Mouse (Mus musculus): ENCODE measurements around the gene Pkd1l2. TPM values are rescaled to one million over a fixed set of nuclear protein-coding genes. Genes with fewer than 3 reads are reported as not detected.
A peak's percentile ranks its signal among the peaks of the same experiment; 100 is the strongest.

Gene Pkd1l2
- polyA plus RNA-seq, 1 experiment from 2014 or later: 0.48 TPM

DNA sequence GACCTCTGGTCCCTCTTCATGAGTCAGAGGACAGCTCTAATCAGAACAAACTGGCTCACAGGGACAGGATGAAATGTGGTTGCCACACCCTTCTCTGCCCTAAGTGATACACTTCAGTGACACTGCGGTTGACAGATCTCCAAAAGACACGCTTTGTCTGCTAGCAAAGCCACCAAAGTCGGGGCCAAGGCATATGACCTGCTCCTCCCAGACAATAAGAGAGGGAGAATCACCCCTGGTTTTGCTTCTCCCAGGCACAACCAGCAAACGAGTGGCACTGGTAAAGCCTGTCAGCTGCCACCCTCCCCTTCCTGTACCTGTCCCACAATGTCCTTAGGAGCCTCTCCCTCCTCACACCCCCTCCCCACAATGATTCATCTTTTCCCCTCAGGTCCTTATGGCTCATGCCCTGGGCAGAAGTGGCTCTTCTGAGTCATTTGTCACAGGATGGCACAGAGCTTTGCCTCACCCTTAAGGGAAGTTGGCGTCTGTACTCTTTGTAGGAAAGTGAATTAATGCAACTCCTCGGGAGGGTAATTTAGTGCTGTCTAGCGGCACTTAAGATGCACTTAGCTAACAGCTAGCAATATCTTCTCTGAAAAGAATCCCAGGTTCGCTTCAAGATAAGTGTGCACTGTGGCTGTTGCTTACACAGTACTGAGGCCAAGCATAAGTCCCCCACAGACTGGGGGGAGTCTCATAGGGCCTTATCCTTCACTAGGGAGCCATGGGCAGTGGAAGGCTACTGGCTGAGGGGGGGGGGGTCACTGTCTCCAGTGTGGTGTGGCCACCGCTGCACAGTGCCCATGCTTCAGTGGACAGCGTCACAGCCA, 7.7 kb downstream of the Pkd1l2 start:
- H3K36me3 ChIP-seq (ENCODE audit: control insufficient read depth, insufficient read depth, low read length): no peaks in the 10 kb centered on the region
- no peak for ATAC-seq (ENCODE audit: insufficient read depth, low FRiP score)
- H3K9ac ChIP-seq (ENCODE audit: low read length): no peak overlapping the region
- H3K4me2 ChIP-seq (ENCODE audit: low read depth, low read length): no peak overlapping the region
- no peak overlapping the region; the same call in 1 of the 2 replicates for H3K27ac ChIP-seq (ENCODE audit: low read length)
- WGBS: 55% methylated on average over 10 of the region's 10 CpGs
- no peaks in the 10 kb centered on the region for H3K4me1 ChIP-seq (ENCODE audit: control insufficient read depth, insufficient read depth, low read length)
- no peak overlapping the region for H3K4me3 ChIP-seq (replicated peaks; ENCODE audit: low read length)
- no peaks in the 10 kb centered on the region for H3K9me3 ChIP-seq (replicated peaks; ENCODE audit: control insufficient read depth, low read length)
- no peaks in the 10 kb centered on the region for H3K27me3 ChIP-seq (ENCODE audit: control insufficient read depth, insufficient read depth, low read length)

- no peak overlapping the region for H3K4me2 ChIP-seq (ENCODE audit: low read depth, low read length)
- H3K9me3 ChIP-seq (replicated peaks; ENCODE audit: control insufficient read depth, low read length): no peaks in the 10 kb centered on the region
- H3K4me3 ChIP-seq (replicated peaks; ENCODE audit: low read length): no peak overlapping the region
- H3K27ac ChIP-seq (ENCODE audit: low read length): no peak overlapping the region
- no peaks in the 10 kb centered on the region for H3K4me1 ChIP-seq (ENCODE audit: control insufficient read depth, insufficient read depth, low read length)
- no peak for ATAC-seq (ENCODE audit: insufficient read depth, low FRiP score)
- no peak overlapping the region for H3K9ac ChIP-seq (ENCODE audit: low read length)
- 80% methylated on average over 1 of the region's 1 CpGs for WGBS
- no peaks in the 10 kb centered on the region for H3K27me3 ChIP-seq (ENCODE audit: control insufficient read depth, insufficient read depth, low read length)
- no peaks in the 10 kb centered on the region for H3K36me3 ChIP-seq (ENCODE audit: control insufficient read depth, insufficient read depth, low read length)
These were observed 12.5 kb downstream of the Pkd1l2 start for GRCm38 (mm10) chr8:117069708-117070107.

- no peak overlapping the region for H3K27ac ChIP-seq (ENCODE audit: low read length)
- no peaks in the 10 kb centered on the region for H3K36me3 ChIP-seq (ENCODE audit: control insufficient read depth, insufficient read depth, low read length)
- WGBS: 75% methylated on average over 13 of the region's 13 CpGs
- no peak overlapping the region for H3K9ac ChIP-seq (ENCODE audit: low read length)
- H3K9me3 ChIP-seq (replicated peaks; ENCODE audit: control insufficient read depth, low read length): no peaks in the 10 kb centered on the region
- H3K4me2 ChIP-seq (ENCODE audit: low read depth, low read length): no peak overlapping the region
- no peaks in the 10 kb centered on the region for H3K27me3 ChIP-seq (ENCODE audit: control insufficient read depth, insufficient read depth, low read length)
- no peak overlapping the region for H3K4me3 ChIP-seq (replicated peaks; ENCODE audit: low read length)
- H3K4me1 ChIP-seq (ENCODE audit: control insufficient read depth, insufficient read depth, low read length): no peaks in the 10 kb centered on the region
- no peak for ATAC-seq (ENCODE audit: insufficient read depth, low FRiP score)
These were observed 14.0 kb downstream of the Pkd1l2 start for GRCm38 (mm10) chr8:117068294-117068693.

GRCm38 (mm10) chr8:117067396-117067795, 14.9 kb downstream of the Pkd1l2 start:
- no peaks in the 10 kb centered on the region for H3K4me1 ChIP-seq (ENCODE audit: control insufficient read depth, insufficient read depth, low read length)
- 86% methylated on average over 11 of the region's 11 CpGs for WGBS
- no peak for ATAC-seq (ENCODE audit: insufficient read depth, low FRiP score)
- H3K27ac ChIP-seq (ENCODE audit: low read length): no peak overlapping the region
- H3K9me3 ChIP-seq (replicated peaks; ENCODE audit: control insufficient read depth, low read length): 0 out of 2 replicates have a peak, but pooled peaks cover 2% of the 10 kb centered on the region
- H3K4me2 ChIP-seq (ENCODE audit: low read depth, low read length): no peak overlapping the region
- no peak overlapping the region for H3K9ac ChIP-seq (ENCODE audit: low read length)
- H3K4me3 ChIP-seq (replicated peaks; ENCODE audit: low read length): no peak overlapping the region
- H3K27me3 ChIP-seq (ENCODE audit: control insufficient read depth, insufficient read depth, low read length): no peaks in the 10 kb centered on the region
- no peaks in the 10 kb centered on the region for H3K36me3 ChIP-seq (ENCODE audit: control insufficient read depth, insufficient read depth, low read length)

DNA sequence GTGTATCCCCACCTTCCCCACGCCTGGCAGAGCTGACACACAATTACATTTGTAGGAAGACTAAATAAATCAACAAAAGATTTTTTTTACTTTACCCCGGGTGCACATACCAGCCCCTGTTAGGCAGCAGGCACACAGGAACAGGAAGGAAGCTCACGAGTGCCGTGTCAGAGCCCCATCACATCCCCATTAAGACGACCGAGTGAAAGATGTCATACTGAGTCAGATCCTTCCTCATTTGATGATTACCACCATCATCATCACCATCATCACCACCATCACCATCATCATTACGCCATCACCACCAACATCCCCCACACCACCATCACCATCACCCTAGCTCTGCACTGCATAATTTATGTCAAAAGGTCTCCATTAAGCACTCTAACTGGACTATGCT, 15.3 kb downstream of the Pkd1l2 start:
- Histone ChIP-seq H3K27me3 (ENCODE audit: control insufficient read depth, insufficient read depth, low read length) (no peaks in the 10 kb centered on the region), H3K36me3 (ENCODE audit: control insufficient read depth, insufficient read depth, low read length) (no peaks in the 10 kb centered on the region), H3K9ac (ENCODE audit: low read length) (no peak overlapping the region), H3K4me1 (ENCODE audit: control insufficient read depth, insufficient read depth, low read length) (no peaks in the 10 kb centered on the region), H3K9me3 (replicated peaks; ENCODE audit: control insufficient read depth, low read length) (0 out of 2 replicates have a peak, but pooled peaks cover 5% of the 10 kb centered on the region), H3K27ac (ENCODE audit: low read length) (no peak overlapping the region), H3K4me2 (ENCODE audit: low read depth, low read length) (no peak overlapping the region), H3K4me3 (replicated peaks; ENCODE audit: low read length) (no peak overlapping the region)
- 73% methylated on average over 7 of the region's 7 CpGs for WGBS
- ATAC-seq (ENCODE audit: insufficient read depth, low FRiP score): no peak

DNA sequence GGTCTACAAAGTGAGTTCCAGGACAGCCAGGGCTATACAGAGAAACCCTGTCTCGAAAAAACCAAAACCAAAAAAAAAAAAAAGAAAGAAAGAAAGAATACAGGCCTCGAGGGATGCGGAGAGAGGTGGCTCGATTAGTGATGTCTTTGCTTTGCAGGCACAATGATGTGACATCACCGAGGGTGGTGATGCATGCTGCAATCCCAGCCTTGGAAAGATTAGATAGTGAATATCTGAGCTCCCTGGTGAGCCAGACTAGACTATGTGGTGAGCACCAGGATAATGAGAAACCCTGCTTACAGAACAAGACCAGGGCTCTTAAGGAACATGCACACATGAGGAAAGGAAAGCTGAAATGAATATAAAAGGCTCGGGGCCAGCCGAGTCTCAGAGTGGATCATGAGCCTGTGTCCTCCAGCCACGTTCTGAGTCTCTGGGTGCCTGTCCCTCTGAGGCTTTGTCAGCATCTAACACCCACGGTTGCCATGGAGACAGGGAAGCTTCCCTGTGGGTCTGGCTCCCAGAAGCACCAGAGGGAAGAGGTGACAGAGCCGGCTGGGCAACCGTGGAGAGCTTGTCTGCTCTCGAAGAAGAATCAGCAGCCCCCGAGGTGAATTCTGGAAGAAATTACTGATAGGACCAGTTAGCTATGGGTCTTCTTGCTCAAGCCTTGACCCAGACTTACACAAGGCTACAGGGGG, 20.9 kb downstream of the Pkd1l2 start:
- no peak for ATAC-seq (ENCODE audit: insufficient read depth, low FRiP score)
- H3K4me1 ChIP-seq (ENCODE audit: control insufficient read depth, insufficient read depth, low read length): no peaks in the 10 kb centered on the region
- H3K27ac ChIP-seq (ENCODE audit: low read length): no peak overlapping the region
- H3K9ac ChIP-seq (ENCODE audit: low read length): no peak overlapping the region
- no peak overlapping the region for H3K4me3 ChIP-seq (replicated peaks; ENCODE audit: low read length)
- H3K27me3 ChIP-seq (ENCODE audit: control insufficient read depth, insufficient read depth, low read length): no peaks in the 10 kb centered on the region
- no peaks in the 10 kb centered on the region for H3K36me3 ChIP-seq (ENCODE audit: control insufficient read depth, insufficient read depth, low read length)
- H3K9me3 ChIP-seq (replicated peaks; ENCODE audit: control insufficient read depth, low read length): 0 out of 2 replicates have a peak, but pooled peaks cover 5% of the 10 kb centered on the region
- no peak overlapping the region for H3K4me2 ChIP-seq (ENCODE audit: low read depth, low read length)
- WGBS: 59% methylated on average over 13 of the region's 13 CpGs

GRCm38 (mm10) chr8:117060306-117060705, 21.9 kb downstream of the Pkd1l2 start:
- Histone ChIP-seq H3K9ac (ENCODE audit: low read length) (no peak overlapping the region), H3K4me1 (ENCODE audit: control insufficient read depth, insufficient read depth, low read length) (no peaks in the 10 kb centered on the region), H3K4me2 (ENCODE audit: low read depth, low read length) (no peak overlapping the region), H3K27me3 (ENCODE audit: control insufficient read depth, insufficient read depth, low read length) (no peaks in the 10 kb centered on the region), H3K27ac (ENCODE audit: low read length) (no peak overlapping the region), H3K4me3 (replicated peaks; ENCODE audit: low read length) (no peak overlapping the region), H3K9me3 (replicated peaks; ENCODE audit: control insufficient read depth, low read length) (0 out of 2 replicates have a peak, but pooled peaks cover 5% of the 10 kb centered on the region), H3K36me3 (ENCODE audit: control insufficient read depth, insufficient read depth, low read length) (no peaks in the 10 kb centered on the region)
- ATAC-seq (ENCODE audit: insufficient read depth, low FRiP score): no peak
- WGBS: 76% methylated on average over 13 of the region's 13 CpGs

DNA sequence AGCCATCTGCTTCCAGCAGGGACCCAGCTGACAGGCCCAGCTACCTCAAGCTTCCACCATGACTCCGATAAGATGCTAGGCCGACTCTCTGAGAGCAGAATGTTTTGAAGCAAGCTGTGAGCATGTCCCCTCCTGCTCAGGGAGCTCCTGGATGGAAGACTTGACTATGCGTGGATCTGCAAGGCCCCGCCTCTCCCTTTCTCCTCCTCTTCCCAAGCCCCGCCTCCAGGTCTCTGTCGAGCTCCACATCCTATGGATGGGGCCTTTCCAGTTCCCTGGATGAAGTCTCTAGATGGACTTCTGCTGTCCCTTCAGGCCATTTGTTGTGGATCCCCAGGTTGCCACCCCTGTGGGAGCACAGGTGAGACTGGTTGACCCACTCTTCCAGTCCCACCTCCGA, 23.2 kb downstream of the Pkd1l2 start:
- Histone ChIP-seq H3K4me3 (replicated peaks; ENCODE audit: low read length) (no peak overlapping the region), H3K36me3 (ENCODE audit: control insufficient read depth, insufficient read depth, low read length) (no peaks in the 10 kb centered on the region), H3K4me1 (ENCODE audit: control insufficient read depth, insufficient read depth, low read length) (no peaks in the 10 kb centered on the region), H3K9me3 (replicated peaks; ENCODE audit: control insufficient read depth, low read length) (0 out of 2 replicates have a peak, but pooled peaks cover 5% of the 10 kb centered on the region), H3K27ac (ENCODE audit: low read length) (no peak overlapping the region), H3K4me2 (ENCODE audit: low read depth, low read length) (no peak overlapping the region), H3K27me3 (ENCODE audit: control insufficient read depth, insufficient read depth, low read length) (no peaks in the 10 kb centered on the region), H3K9ac (ENCODE audit: low read length) (no peak overlapping the region)
- WGBS: 56% methylated on average over 7 of the region's 7 CpGs
- ATAC-seq (ENCODE audit: insufficient read depth, low FRiP score): no peak

- no peaks in the 10 kb centered on the region for H3K27me3 ChIP-seq (ENCODE audit: control insufficient read depth, insufficient read depth, low read length)
- H3K27ac ChIP-seq (ENCODE audit: low read length): no peak overlapping the region
- peak overlapping the region; percentile 23; the same call in 1 of the 2 replicates for H3K9ac ChIP-seq (ENCODE audit: low read length)
- H3K4me3 ChIP-seq (replicated peaks; ENCODE audit: low read length): no peak overlapping the region
- no peaks in the 10 kb centered on the region for H3K36me3 ChIP-seq (ENCODE audit: control insufficient read depth, insufficient read depth, low read length)
- H3K4me1 ChIP-seq (ENCODE audit: control insufficient read depth, insufficient read depth, low read length): no peaks in the 10 kb centered on the region
- no peaks in the 10 kb centered on the region for H3K9me3 ChIP-seq (replicated peaks; ENCODE audit: control insufficient read depth, low read length)
- 56% methylated on average over 6 of the region's 6 CpGs for WGBS
- H3K4me2 ChIP-seq (ENCODE audit: low read depth, low read length): no peak overlapping the region
- no peak; the same call in 1 of the 2 replicates for ATAC-seq (ENCODE audit: insufficient read depth, low FRiP score)
These were observed 27.2 kb downstream of the Pkd1l2 start for GRCm38 (mm10) chr8:117055097-117055496.
